Mouse (Mus musculus) left cerebral cortex, adult 2 months (tissue): ENCODE data around the gene Slc16a8. TPM values are rescaled to one million over a fixed set of nuclear protein-coding genes. Genes with fewer than 3 reads are reported as not detected.
A peak's percentile ranks its signal among the peaks of the same experiment; 100 is the strongest.
"Not testable (repeated sequence)": the region's sequence is repeated elsewhere in the genome, so short reads cannot be mapped to it uniquely, and the experiment has no call there.

Experiments used
- DNase-seq, 2 experiments: peaks; one replicate each; pipeline ENCODE4 v3.0.0; 2021 to 2022; ENCODE audit warnings: low spot score in 2 of 2, mixed read lengths in 1 of 2; ENCODE audit errors: extremely low spot score in 1 of 2
- H3K27ac ChIP-seq: fragments of 200-600 bp; 2 replicates; pipeline ENCODE4 v1.8.1; 2022
- H3K4me3 ChIP-seq: fragments of 200-600 bp; 2 replicates; pipeline ENCODE4 v1.8.1; 2022
- CTCF ChIP-seq: fragments of 200-600 bp; IDR thresholded peaks from 2 replicates; pipeline ENCODE4 v1.8.1; 2022; ENCODE audit warnings: antibody characterized with exemption, mild to moderate bottlenecking, moderate library complexity
- intact Hi-C: fragments of 180-260 bp; cut with DNase I; formaldehyde crosslinking; loops from one replicate; pipeline ENCODE4 v1.15.1; 2025
- total RNA-seq, 2 experiments: library from RNA; stranded (reverse); gene quantifications; 2 replicates each; pipeline ENCODE4 v1.2.3; 2021

Gene Slc16a8
- total RNA-seq, 2 experiments from 2014 or later: 0.25 TPM; not detected in 1

DNA sequence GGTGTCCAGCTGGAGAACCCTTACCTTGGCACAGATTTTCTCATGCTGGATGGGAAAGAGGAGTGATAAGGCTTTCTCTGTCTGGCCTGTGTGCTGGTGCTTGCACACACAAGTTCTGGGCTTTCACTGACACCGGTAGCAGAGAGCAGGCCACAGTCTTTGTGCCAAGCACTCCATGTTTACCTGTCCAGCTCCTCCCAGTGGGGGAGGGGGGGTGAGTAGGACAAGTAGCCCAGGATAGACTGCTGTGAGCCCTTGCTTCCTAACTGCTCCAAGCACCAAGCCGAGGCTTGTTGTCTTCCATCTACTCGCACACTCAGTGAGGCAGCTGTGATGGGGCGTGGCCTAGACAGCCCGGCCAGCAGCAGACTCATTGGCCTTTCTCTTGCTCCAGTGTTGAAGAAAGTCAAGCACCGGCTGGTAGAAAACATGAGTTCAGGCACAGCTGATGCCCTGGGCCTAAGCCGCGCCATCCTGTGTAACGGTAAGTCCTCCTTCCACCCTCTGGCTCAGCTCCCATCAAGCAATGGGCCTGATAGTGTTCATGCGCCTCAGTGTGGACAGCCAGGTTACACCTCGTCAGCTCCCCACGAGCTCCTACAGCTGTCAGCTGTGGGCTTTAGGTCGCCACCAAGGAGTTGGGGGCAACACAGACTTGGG, 11.9 kb downstream of the Slc16a8 start:
- TF ChIP-seq CTCF: no peak
- Histone ChIP-seq H3K4me3 (no peak overlapping the region), H3K27ac (peak overlapping the region; percentile 10)
- intact Hi-C loops: loop anchor here (1.0 to 5.0 kb wide), 2 partner anchors 225 to 365 kb away; partner anchors contain the start of gene Dmc1
- DNase-seq: peak in 1 of 2 experiments; percentile 24

DNA sequence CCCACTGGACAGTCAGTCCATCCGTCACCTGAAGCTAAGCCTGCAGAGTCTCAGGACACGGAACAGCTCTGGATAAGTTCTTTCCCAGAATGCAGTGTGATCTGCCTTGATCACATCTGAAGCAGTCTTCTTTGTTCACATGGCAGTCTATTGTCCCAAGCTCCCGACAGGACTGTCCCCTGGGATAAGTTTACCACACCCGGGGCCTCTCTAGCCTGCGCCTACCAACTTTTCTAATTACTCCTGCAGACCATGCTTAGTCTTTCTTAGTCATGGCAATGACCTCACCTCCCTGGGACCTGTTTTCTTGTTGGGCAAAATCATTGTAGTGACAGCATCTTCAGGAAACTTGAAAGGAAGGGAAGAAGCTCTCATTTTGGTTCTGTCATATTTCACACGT, 16.5 kb downstream of the Slc16a8 start:
- no peak for DNase-seq
- TF ChIP-seq CTCF: no peak
- H3K4me3 ChIP-seq: no peak overlapping the region
- intact Hi-C loops: no loop called here
- no peak overlapping the region for H3K27ac ChIP-seq

DNA sequence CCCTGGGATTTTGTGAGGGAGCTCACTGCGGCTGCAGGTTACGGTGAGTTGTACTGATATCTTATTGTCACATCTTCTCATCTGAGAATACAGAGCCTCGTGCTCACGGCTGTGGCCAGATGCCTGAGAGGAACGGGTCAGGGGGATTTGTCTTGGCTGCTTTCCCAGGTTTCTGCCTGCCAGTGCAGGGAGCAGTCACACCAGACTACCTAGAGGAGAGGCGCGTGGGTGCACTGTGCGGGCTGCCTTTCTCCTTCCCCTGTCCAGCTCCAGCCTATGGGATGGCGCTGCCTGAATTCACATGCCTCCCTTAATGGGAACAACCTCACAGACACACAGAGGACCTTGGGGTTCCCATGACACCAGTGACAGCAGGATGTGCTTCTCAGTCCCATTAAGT, 19.3 kb downstream of the Slc16a8 start:
- Histone ChIP-seq H3K27ac (no peak overlapping the region), H3K4me3 (no peak overlapping the region)
- intact Hi-C loops: no loop called here
- no peak for TF ChIP-seq CTCF
- DNase-seq: no peak

DNA sequence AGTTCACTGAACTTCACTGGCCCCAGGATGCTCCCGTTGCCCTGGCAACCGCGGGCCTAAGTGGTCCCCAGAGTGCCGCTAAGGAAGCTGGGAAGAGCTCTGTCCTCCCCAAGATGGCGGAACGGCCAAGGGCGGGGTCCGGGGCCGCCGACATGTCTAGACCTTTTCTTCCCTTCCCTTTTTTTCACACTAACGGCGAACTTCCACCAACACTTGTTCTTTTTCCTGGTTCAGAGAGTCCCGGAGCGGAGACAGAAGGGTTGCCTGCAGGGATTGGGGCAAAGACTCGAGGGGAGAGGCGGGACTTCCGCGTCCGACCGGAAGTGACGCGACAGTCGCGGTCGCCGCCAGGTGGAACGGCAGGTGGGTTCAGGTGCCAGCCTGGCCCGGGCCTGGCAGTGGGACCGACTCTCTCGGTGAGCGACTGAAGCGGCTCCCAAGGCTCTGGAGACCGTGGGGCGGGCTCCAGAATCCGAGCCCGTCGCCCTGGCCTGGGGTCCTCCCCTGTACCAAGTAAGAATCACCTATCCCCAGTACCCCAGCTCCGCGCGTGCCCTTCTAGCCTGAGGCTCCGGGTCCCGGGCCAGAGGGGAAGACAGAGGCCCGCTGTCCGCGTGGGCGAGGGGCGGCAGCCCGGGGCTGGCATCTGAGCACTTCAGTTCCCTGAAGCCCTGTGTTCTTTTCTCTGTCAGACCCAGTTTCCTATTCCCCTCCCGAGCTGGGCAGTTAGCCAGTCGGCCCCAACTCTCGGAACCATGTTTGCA, 25.3 kb downstream of the Slc16a8 start, which contains the start of the genes Pick1 and Gm49486:
TSS of gene Pick1 (plus strand) at position 116 of the 764 bp plus-strand sequence.
TSS of gene Gm49486 (plus strand) at position 334 of the 764 bp plus-strand sequence.
- Histone ChIP-seq H3K4me3 (peak within 1 kb of the TSS; percentile 58), H3K27ac (peak within 1 kb of the TSS; percentile 98)
- TF ChIP-seq CTCF: no peak; the same call in 1 of the 2 replicates
- peak; percentile 82 to 90 for DNase-seq
- intact Hi-C loops: loop anchor here (10.0 kb wide), 1 partner anchor 426 kb away; the partner anchor contains the start of genes Cby1 and Fam227a

DNA sequence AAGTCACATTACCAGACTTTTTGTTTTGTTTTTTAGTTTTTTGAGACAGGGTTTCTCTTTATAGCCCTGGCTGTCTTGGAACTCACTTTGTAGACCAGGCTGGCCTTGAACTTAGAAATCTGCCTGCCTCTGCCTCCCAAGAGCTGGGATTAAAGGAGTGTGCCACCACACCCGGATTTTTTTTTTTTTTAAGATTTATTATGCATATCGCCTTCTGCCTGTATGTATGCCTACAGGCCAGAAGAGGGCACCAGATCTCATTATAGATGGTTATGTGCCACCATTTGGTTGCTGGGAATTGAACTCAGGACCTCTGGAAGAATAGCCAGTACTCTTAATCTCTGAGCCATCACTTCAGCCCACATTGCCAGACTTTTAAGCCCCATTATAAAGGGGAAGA, 28.8 kb downstream of the Slc16a8 start:
- H3K4me3 ChIP-seq, DNase-seq, H3K27ac ChIP-seq: not testable (repeated sequence)
- intact Hi-C loops: loop anchor here (10.0 kb wide), 1 partner anchor 429 kb away; the partner anchor contains the start of genes Cby1 and Fam227a

DNA sequence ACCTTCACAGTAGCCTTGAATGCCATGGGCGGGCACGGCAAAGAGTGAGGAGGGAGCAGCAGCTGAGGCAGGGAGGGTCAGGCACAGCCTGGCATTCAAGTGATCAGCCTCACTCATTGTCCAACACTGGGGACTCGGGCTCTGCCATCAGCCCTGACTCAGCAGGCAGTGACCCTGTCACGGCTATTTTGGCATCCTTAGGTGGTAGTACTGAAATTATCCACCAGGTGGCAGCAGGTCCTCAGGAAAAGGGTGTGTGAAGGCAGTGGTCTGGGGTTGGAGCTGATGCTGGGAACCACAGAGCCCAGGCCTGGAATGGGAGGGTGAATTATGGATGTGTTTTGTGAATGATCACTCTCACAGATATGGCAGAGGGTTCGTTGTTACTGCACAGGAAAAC, 29.9 kb downstream of the Slc16a8 start:
- Histone ChIP-seq H3K4me3 (no peak overlapping the region), H3K27ac (peak overlapping the region; percentile 72)
- TF ChIP-seq CTCF: peak; percentile 95
- intact Hi-C loops: loop anchor here (10.0 kb wide), 1 partner anchor 430 kb away; the partner anchor contains the start of genes Cby1 and Fam227a
- peak; percentile 84 to 87 for DNase-seq

DNA sequence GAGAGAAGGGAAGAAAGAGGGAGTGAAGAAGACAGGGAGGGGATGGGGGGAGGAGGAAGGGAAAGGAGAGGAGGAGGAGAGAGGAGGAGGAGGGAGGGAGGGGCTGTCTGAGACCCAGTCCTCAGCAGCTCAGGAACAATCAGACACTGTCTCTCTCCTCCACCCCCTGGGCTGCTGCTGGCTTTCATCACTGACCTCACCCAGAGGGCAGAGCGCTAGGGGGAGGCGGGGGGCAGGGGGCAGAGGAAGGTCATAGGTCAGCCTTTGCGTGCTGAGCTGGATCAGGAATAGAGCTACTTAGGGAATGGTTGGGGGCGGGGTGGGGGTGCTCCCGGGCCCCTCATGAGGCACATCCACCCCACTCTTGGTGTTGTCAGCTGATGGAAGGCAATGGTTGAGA, 30.9 kb downstream of the Slc16a8 start:
- Histone ChIP-seq H3K4me3 (no peak overlapping the region), H3K27ac (0 out of 2 replicates have a peak overlapping the region, but pooled peaks have one; percentile 44)
- no peak for TF ChIP-seq CTCF
- no peak for DNase-seq
- intact Hi-C loops: loop anchor here (10.0 kb wide), 1 partner anchor 431 kb away; the partner anchor contains the start of genes Cby1 and Fam227a

DNA sequence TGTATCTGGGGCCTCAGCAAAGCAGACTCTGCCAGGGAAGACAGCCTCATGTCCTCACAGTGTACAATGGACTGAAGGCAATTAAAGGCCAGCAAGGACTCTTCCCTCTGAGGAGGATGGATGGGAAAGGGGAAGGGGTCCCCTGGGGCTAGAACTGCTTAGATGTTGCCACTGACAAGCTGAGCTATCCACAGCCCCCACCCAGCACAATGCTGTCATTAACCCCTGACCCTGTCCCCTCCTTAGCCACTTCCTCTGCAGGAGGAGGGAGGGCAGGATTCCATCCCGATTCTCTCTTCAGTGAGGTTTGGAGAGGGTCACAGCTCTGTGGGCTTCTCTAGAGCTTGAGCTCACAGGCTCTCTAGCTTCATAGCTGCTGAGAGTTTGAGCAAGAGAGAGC, 35.0 kb downstream of the Slc16a8 start:
- no peak for TF ChIP-seq CTCF
- H3K27ac ChIP-seq: no peak overlapping the region
- intact Hi-C loops: no loop called here
- no peak for DNase-seq
- no peak overlapping the region for H3K4me3 ChIP-seq

DNA sequence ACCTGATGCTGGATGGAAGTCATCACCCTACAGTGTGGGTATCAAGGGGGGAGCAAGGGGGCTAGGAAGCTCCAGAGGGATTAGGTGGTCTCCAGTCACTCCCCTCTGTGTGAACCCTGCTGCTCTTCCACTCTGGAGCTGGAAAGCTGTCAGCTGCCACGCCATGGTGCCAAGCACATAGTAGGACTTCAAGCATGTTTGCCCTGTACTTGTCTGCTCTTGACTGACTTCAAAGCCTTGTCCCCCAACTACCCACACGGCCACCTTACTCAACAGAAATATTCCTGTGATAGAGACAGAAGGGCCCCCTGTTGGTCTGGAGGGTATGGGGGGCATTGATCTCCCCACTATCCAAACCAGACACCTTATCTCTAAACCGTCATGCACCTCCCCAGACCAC, 38.4 kb downstream of the Slc16a8 start:
- H3K4me3 ChIP-seq: no peak overlapping the region
- TF ChIP-seq CTCF: no peak
- intact Hi-C loops: no loop called here
- no peak overlapping the region for H3K27ac ChIP-seq
- no peak for DNase-seq

DNA sequence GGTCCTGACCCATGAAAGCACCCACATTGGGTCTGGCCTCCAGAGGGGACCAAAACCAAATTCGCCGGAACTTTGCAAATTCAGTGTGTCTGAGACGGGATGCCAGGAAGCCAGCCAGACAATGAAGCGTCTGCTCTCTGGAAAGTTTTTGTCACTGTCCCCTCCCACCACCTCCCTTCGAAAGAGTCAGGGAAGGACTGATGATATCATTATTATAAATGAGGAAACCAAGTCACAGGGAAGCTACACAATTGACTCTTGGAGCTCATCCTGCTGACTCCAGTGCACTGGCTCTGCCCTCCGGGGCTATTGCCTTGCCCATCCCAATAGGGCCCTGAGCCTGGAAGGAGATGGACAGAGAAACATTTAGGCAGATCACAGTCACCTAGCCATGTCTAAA, 41.0 kb downstream of the Slc16a8 start:
- intact Hi-C loops: no loop called here
- Histone ChIP-seq H3K27ac (peak overlapping the region; percentile 66), H3K4me3 (no peak overlapping the region)
- no peak for TF ChIP-seq CTCF
- DNase-seq: no peak

DNA sequence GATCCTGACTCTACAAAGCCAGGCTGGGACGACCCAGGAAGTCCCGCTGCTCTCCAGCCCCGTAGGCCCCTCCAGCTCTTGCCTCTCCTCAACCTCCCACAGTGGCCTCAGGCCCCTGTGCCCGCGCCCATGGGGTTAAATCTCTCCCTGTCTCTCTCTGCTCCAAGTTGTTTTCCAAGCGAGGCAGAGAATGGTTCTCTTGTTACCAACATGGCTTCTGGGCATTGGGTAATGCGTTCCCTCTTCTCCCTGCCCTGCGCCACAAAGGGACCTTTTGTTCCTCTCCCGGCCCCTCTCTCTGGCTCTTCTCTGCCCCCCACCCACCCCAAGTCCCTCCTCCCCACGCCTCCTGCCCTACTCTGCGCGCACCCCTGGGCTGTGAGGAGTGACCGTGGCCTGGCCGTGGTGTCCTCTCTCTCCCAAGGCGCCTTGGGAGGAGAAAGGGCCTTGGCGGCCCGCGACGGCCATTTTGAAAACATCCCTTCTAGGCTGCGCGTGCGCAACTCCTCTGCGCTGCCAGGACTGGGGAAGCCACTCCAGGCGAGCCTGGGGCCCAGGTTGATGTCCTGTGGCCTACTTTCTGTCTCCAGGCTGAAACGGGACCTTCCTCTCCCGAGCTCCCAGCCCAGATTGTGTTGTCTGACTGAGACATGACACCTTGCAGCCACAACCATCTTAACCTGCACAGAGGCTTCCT, 41.7 kb downstream of the Slc16a8 start:
- no peak for TF ChIP-seq CTCF
- intact Hi-C loops: no loop called here
- DNase-seq: no peak

DNA sequence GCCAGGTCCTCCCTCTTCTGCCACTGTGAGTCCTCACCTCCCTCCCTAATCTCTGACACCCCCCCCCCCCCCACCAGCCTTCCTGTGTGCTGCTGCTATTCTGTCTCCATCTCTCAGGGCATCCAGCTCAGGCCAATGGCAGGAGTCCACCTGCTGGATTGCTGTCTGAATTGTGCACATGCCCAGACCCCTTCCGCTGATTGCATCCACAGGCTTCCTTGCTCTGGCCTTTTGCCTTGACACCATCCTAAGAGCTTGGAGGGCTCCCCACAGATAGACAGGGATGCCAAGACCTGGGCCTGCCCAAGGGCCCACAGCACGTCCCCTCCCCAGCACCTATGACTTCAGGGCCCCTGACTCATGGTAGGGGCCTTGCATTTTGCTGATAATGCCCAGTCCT, 44.2 kb downstream of the Slc16a8 start:
- DNase-seq: no peak
- intact Hi-C loops: no loop called here
- TF ChIP-seq CTCF: no peak
- Histone ChIP-seq H3K4me3 (no peak overlapping the region), H3K27ac (no peak overlapping the region)

More for the DNA sequence above, 41.7 kb downstream of the Slc16a8 start:
- H3K4me3 ChIP-seq: no peak overlapping the region
- H3K27ac ChIP-seq: peak overlapping the region; percentile 71
